Mouse (Mus musculus): ENCODE measurements around the gene Olfr1293-ps. TPM values are rescaled to one million over a fixed set of nuclear protein-coding genes. Genes with fewer than 3 reads are reported as not detected.

Gene Olfr1293-ps
- polyA plus RNA-seq, 1 experiment from 2014 or later = not detected

Other genes with a start within 250 kb of the Olfr1293-ps start
- not detected in 2 replicates for gene Olfr1278, start 235.1 kb upstream of the Olfr1293-ps start, polyA plus RNA-seq (2014; fragmentation: Nextera tagmentation; extraction: Ambion mirVana)
- not detected in 2 replicates for gene Olfr1279, start 224.6 kb upstream of the Olfr1293-ps start, polyA plus RNA-seq (2014; fragmentation: Nextera tagmentation; extraction: Ambion mirVana)
- not detected in 2 replicates for gene Olfr1280, start 211.2 kb upstream of the Olfr1293-ps start, polyA plus RNA-seq (2014; fragmentation: Nextera tagmentation; extraction: Ambion mirVana)
- gene Olfr1281, start 198.7 kb upstream of the Olfr1293-ps start, polyA plus RNA-seq (2014; fragmentation: Nextera tagmentation; extraction: Ambion mirVana) = not detected in 2 replicates
- gene Olfr1282, start 189.1 kb upstream of the Olfr1293-ps start, polyA plus RNA-seq (2014; fragmentation: Nextera tagmentation; extraction: Ambion mirVana) = not detected in 2 replicates
- gene Olfr1283, start 158.4 kb upstream of the Olfr1293-ps start, polyA plus RNA-seq (2014; fragmentation: Nextera tagmentation; extraction: Ambion mirVana) = not detected in 2 replicates
- gene Olfr1284, start 149.7 kb upstream of the Olfr1293-ps start, polyA plus RNA-seq (2014; fragmentation: Nextera tagmentation; extraction: Ambion mirVana) = not detected in 2 replicates
- not detected in 2 replicates for gene Olfr1286, start 102.1 kb upstream of the Olfr1293-ps start, polyA plus RNA-seq (2014; fragmentation: Nextera tagmentation; extraction: Ambion mirVana)
- gene Olfr1287, start 76.1 kb upstream of the Olfr1293-ps start, polyA plus RNA-seq (2014; fragmentation: Nextera tagmentation; extraction: Ambion mirVana) = not detected in 2 replicates
- not detected in 2 replicates for gene Olfr1288, start 51.1 kb upstream of the Olfr1293-ps start, polyA plus RNA-seq (2014; fragmentation: Nextera tagmentation; extraction: Ambion mirVana)
- gene Olfr1289, start 44.4 kb upstream of the Olfr1293-ps start, polyA plus RNA-seq (2014; fragmentation: Nextera tagmentation; extraction: Ambion mirVana) = not detected in 2 replicates
- gene Olfr1290, start 31.4 kb upstream of the Olfr1293-ps start, polyA plus RNA-seq (2014; fragmentation: Nextera tagmentation; extraction: Ambion mirVana) = not detected in 2 replicates
- not detected in 2 replicates for gene Olfr1291-ps1, start 28.0 kb upstream of the Olfr1293-ps start, polyA plus RNA-seq (2014; fragmentation: Nextera tagmentation; extraction: Ambion mirVana)
- not detected in 2 replicates for gene Olfr1294, start 15.1 kb downstream of the Olfr1293-ps start, polyA plus RNA-seq (2014; fragmentation: Nextera tagmentation; extraction: Ambion mirVana)
- gene Olfr1295, start 44.5 kb downstream of the Olfr1293-ps start, polyA plus RNA-seq (2014; fragmentation: Nextera tagmentation; extraction: Ambion mirVana) = not detected in 2 replicates
- not detected in 2 replicates for gene Olfr1297, start 101.3 kb downstream of the Olfr1293-ps start, polyA plus RNA-seq (2014; fragmentation: Nextera tagmentation; extraction: Ambion mirVana)
- gene Olfr1298, start 124.0 kb downstream of the Olfr1293-ps start, polyA plus RNA-seq (2014; fragmentation: Nextera tagmentation; extraction: Ambion mirVana) = not detected in 2 replicates
- not detected in 2 replicates for gene Olfr1299, start 136.2 kb downstream of the Olfr1293-ps start, polyA plus RNA-seq (2014; fragmentation: Nextera tagmentation; extraction: Ambion mirVana)
- not detected in 2 replicates for gene Olfr1301, start 225.8 kb downstream of the Olfr1293-ps start, polyA plus RNA-seq (2014; fragmentation: Nextera tagmentation; extraction: Ambion mirVana)